Mouse (Mus musculus) ES-E14 (cell line): ENCODE measurements around the gene Smg1. TPM values are rescaled to one million over a fixed set of nuclear protein-coding genes. Genes with fewer than 3 reads are reported as not detected.
A peak's percentile ranks its signal among the peaks of the same experiment; 100 is the strongest.

Experiments used
- DNase-seq: peaks from one replicate; pipeline ENCODE4 v3.0.0-alpha.2; 2013; ENCODE audit warnings: low read depth, low spot score
- H3K27ac ChIP-seq: 2 replicates; pipeline ENCODE4 v1.5.1; 2012; ENCODE audit warnings: low read depth, mild to moderate bottlenecking, low read length, moderate library complexity, mixed read lengths; ENCODE audit not compliant: poor library complexity, insufficient read depth, severe bottlenecking
- H3K36me3 ChIP-seq: 2 replicates; pipeline ENCODE4 v1.6.1; 2012; ENCODE audit warnings: mild to moderate bottlenecking, low read length, moderate library complexity, mixed read lengths; ENCODE audit not compliant: control insufficient read depth, poor library complexity, insufficient read depth, severe bottlenecking
- H3K4me1 ChIP-seq, 2 experiments: fragments of 150-350 bp in 1 of 2; sonication (generic) in 1 of 2; 2 replicates each; pipeline ENCODE4 v1.6.1; 2012; ENCODE audit warnings: low read length in 2 of 2, mild to moderate bottlenecking in 1 of 2, mixed read lengths in 1 of 2; ENCODE audit not compliant: control insufficient read depth in 2 of 2, insufficient read depth in 2 of 2, poor library complexity in 1 of 2
- H3K4me3 ChIP-seq, 2 experiments: fragments of 150-350 bp in 1 of 2; sonication (generic) in 1 of 2; 2 replicates each; pipeline ENCODE4 v1.5.1; 2012; ENCODE audit warnings: low read length in 2 of 2, low read depth in 1 of 2, mild to moderate bottlenecking in 1 of 2, mixed read lengths in 1 of 2; ENCODE audit not compliant: insufficient read depth in 1 of 2, poor library complexity in 1 of 2, severe bottlenecking in 1 of 2
- H3K9ac ChIP-seq: 2 replicates; pipeline ENCODE4 v1.6.1; 2012; ENCODE audit warnings: low read depth, mild to moderate bottlenecking, low read length, mixed read lengths; ENCODE audit not compliant: poor library complexity, insufficient read depth, severe bottlenecking
- H3K9me3 ChIP-seq: fragments of 150-350 bp; sonication (generic); 2 replicates; pipeline ENCODE4 v1.6.1; 2012; ENCODE audit warnings: low read depth, mild to moderate bottlenecking, low read length; ENCODE audit not compliant: control insufficient read depth, insufficient read depth
- CHD2 ChIP-seq: IDR thresholded peaks from 2 replicates; pipeline ENCODE4 v1.6.1; 2014; ENCODE audit warnings: mild to moderate bottlenecking, low read depth, low read length, inconsistent platforms
- HCFC1 ChIP-seq: IDR thresholded peaks from 2 replicates; pipeline ENCODE4 v1.6.1; 2012; ENCODE audit warnings: low read length, inconsistent platforms, borderline replicate concordance; ENCODE audit not compliant: insufficient read depth
- MAFK ChIP-seq: IDR thresholded peaks from 2 replicates; pipeline ENCODE4 v1.6.1; 2014; ENCODE audit warnings: mild to moderate bottlenecking, low read depth, low read length, inconsistent platforms; ENCODE audit not compliant: insufficient read depth
- ZC3H11A ChIP-seq: IDR thresholded peaks from 2 replicates; pipeline ENCODE4 v1.6.1; 2012; ENCODE audit warnings: low read depth, mild to moderate bottlenecking, inconsistent platforms, low read length, borderline replicate concordance
- ZNF384 ChIP-seq: IDR thresholded peaks from 2 replicates; pipeline ENCODE4 v1.6.1; 2012; ENCODE audit warnings: low read depth, low read length, inconsistent platforms
- in situ Hi-C, 2 experiments: fragments of 600-800 bp; cut with MboI; formaldehyde crosslinking; loops; one replicate each; pipeline ENCODE4 v1.15.1; 2025; ENCODE audit warnings: low sequenced_read_pairs in 2 of 2, inconsistent platforms in 1 of 2; ENCODE audit not compliant: unreplicated experiment in 2 of 2
- total RNA-seq: library from RNA; depleted of rRNA; stranded (reverse); fragments of 300-350 nt; gene quantifications from 2 replicates; pipeline ENCODE4 v1.2.3, GENCODE M21; 2012

Smg1 gene
- total RNA-seq, 1 experiment: 55.3 TPM

DNA sequence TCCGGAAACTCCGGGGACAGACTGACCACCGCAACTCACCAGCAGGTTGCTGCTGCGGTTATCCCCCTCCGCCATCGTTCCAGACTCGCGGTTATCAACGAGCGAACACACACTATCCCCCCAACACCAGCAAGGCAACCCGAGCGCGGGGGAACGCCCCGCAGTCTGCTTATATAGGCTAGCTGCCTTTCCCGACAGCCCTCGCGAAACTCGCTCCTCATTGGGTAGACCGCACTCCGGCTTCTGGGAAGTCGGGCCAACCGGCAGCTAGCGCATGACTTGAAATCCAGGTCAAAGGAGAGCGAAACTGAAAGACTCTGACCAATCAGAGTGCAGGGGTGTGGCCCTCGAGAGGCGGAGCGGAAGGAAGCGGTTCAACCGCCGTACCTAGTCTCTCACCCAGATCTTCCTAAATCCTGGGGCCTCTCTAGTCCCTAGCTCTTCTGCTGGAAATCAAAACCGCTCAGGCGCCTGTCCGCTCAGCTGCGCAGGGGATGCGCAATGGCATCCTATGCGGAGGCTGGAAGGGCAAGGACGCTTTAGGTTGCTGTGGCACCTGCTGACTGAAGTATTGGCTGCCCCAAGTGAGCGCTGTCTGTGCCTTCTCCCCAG, 113.9 kb downstream of the Smg1 start, which contains the start of gene Arl6ip1:
Gene Arl6ip1 (minus strand): TSS at position 233 of the 612 bp plus-strand sequence.
- DNase-seq: peak; percentile 95
- Histone ChIP-seq H3K9ac (peak within 1 kb of the TSS; percentile 98), H3K27ac (peak within 1 kb of the TSS; percentile 94), H3K36me3 (peaks cover 12% of the 10 kb centered on the region), H3K4me3 (peak within 1 kb of the TSS; percentile 84 to 98), H3K9me3 (no peaks in the 10 kb centered on the region), H3K4me1 (peaks cover 2 to 11% of the 10 kb centered on the region in 2 experiments)
- in situ Hi-C loops: no loop called here
- TF ChIP-seq HCFC1: 0 out of 2 replicates have a peak, but pooled peaks have one; percentile 27
- peak; percentile 8; the same call in 1 of the 2 replicates for TF ChIP-seq ZC3H11A
- TF ChIP-seq CHD2: no peak
- no peak for TF ChIP-seq ZNF384

DNA sequence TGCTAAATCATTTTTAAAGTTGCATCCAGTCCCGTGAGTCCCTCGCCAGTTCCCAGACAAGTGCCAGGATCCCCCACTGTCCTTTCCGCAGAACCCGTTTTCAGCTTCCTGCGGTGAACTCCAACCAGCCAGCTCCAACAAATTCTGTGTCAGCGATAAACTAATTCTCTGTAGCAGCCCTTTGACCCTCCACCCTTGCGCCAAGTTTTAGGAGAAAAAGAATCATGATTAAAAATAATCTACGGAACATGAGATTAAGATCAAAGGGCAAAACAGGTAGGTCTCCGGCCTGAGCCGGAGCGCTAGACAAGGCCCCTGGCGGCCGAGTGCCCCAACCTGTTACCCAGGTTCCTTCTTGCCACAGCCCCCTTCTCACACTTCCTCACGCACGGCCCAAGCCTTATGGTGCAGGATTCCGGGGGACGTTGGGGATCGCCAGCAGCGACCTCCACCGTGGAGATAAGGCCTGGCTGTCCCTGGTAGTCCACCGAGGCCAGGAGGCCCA, 114.5 kb downstream of the Smg1 start:
- Histone ChIP-seq H3K36me3 (peaks cover 16% of the 10 kb centered on the region), H3K4me3 (peak overlapping the region; percentile 77 to 98), H3K4me1 (peaks cover 2 to 11% of the 10 kb centered on the region in 2 experiments), H3K27ac (peak overlapping the region; percentile 94), H3K9ac (peak overlapping the region; percentile 98), H3K9me3 (no peaks in the 10 kb centered on the region)
- in situ Hi-C loops: no loop called here
- TF ChIP-seq HCFC1 (no peak), MAFK (no peak), CHD2 (no peak; the same call in 1 of the 2 replicates), ZNF384 (no peak), ZC3H11A (no peak)
- DNase-seq: no peak

DNA sequence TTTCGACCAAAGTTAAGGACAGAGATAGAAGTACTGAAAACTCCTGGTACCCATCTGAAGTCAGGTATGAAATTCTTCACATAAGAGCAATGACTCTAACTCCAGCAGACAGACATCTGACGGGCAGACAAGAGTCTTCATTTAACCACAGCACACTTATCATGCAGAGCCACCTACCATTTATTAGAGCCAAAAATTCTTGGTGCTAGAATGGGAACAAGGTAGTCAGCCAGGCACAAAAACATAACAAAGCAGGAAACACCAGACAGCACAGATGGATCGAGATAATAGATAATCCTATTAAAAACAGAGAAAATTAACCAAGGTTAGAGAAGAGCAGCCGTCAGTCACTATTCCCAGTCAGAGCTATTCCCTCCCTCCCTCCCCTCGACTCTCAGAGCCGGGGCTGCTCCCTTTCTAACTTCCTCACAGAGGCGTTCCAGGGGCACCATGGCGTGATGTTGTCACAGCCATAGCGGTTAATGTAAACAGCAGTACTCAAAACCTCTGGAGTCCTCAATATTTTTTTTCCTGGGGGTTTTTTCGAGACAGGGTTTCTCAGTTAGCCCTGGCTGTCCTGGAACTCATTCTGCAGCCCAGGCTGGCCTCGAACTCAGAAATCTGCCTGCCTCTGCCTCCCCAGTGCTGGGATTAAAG, 117.1 kb downstream of the Smg1 start:
- Histone ChIP-seq H3K27ac (no peak overlapping the region), H3K4me3 (no peak overlapping the region)
- in situ Hi-C loops: no loop called here

DNA sequence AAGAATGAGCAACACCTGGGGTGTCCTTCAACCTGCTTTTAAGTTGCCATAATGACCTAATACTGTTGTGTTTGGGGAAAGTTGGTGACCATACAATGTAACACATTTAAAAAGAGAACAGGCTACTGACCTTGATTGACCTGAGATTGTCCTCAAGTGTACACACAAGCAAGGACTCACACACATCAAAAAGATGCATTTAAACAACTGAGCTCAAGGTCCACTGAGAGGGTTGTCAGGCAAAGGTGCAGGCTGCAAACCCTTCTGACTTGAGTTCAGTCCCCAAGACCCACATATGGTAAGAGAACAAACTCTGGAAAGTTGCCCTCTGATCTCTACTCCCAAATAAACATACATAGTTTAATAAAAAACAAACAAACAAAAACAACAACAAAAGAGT, 117.7 kb downstream of the Smg1 start:
- Histone ChIP-seq H3K9ac (no peak overlapping the region), H3K4me3 (no peak overlapping the region), H3K36me3 (peaks cover 35% of the 10 kb centered on the region), H3K4me1 (peaks cover 4 to 11% of the 10 kb centered on the region in 2 experiments), H3K27ac (no peak overlapping the region), H3K9me3 (no peaks in the 10 kb centered on the region)
- TF ChIP-seq ZC3H11A (no peak), MAFK (no peak), HCFC1 (no peak), ZNF384 (no peak), CHD2 (no peak)
- DNase-seq: no peak
- in situ Hi-C loops: no loop called here

More for the DNA sequence above, 117.1 kb downstream of the Smg1 start:
- peaks cover 4 to 11% of the 10 kb centered on the region in 2 experiments for H3K4me1 ChIP-seq
- H3K9me3 ChIP-seq: no peaks in the 10 kb centered on the region
- H3K36me3 ChIP-seq: peaks cover 30% of the 10 kb centered on the region
- no peak overlapping the region; the same call in 1 of the 2 replicates for H3K9ac ChIP-seq
- DNase-seq: no peak
- no peak for TF ChIP-seq CHD2
- TF ChIP-seq ZC3H11A: no peak
- no peak for TF ChIP-seq MAFK
- TF ChIP-seq HCFC1: no peak
- no peak for TF ChIP-seq ZNF384
